Mouse (Mus musculus): Measurements from ENCODE around the gene Aars.

The Aars gene

DNA sequence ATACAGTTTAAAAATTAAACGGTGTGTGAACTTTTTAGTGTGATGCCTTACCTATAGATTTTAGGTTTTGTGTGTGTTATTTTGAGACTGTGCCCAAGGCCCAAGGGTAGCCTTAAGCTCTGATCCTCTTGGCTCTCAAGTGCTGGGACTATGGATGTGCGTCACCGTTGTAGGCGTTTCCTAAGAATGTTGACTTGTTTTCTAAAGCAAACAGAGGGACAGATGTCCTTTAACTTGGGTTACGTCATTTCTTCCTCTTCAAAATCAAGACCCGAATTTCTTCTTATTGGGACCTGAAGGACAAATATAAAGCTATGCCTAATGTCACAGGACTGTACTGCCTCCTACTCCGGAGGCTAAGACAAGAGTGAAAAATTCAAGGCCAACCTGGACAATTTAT, at the start of gene Aars:
Gene Aars (plus strand): TSS at position 229 of the 400 bp plus-strand sequence.
- WGBS = 95% methylated on average over 7 of the region's 7 CpGs

DNA sequence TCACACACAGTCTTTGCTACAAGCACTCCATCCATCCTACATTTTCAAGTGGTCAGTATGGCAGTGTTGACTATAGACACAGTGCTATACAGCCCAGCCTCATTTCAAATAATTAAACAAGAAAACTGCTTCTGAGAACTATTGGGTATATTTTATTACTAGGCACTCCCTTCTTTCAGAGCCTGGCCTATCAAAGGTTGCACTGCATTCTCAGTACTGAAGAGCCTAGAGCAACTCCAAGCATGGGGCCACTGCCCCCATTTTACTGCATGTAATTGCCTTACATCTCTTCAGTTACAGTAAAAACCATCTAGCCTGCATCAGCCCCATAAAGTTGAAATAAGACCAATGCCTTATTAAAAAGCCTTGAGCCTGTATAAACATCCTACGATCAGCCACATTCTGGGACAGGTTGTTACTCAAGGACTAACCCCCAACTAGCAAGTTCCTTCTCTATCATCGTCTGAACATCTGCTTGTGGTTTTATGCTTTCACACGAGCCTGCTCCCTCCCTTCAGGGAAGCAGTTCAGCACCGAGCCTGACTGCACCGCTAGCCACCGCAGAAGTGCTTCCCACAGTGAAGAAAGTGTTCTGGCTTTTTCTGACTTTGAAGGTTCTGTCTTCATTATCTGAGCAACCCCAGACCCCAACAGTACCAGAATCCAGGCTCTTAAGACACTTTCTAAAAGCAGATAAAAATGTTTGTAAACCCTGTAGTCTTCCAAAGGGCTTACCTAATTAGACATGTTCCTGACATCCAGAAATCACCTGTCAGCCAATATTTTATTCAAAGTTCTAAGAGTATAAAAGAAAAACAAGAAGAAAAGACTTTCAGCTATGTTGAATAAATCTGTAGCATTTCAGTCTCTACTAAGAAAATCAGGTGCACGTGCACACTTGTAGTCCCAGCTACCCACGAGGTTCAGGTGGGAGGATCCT, 44.9 kb upstream of the Aars start:
- WGBS = 84% methylated on average over 8 of the region's 8 CpGs

DNA sequence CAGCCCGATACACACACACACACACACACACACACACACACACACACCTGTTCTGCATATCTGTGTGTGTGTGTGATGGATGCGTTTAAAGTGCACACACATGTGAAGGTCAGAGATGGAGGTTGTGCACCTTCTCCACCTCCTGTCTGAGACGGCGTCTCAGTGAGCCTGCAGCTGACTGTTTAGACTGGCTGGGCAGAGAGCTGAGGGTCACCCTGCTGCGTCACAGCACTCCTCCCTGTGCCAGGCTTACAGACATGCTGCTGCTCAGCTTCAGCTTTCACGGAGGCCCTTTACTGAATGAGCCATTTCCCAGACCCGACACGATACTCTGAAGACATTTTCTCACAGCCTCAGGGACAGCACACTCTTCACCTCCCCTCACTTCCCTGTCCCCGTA, 42.9 kb upstream of the Aars start:
- 91% methylated on average over 9 of the region's 9 CpGs for WGBS

DNA sequence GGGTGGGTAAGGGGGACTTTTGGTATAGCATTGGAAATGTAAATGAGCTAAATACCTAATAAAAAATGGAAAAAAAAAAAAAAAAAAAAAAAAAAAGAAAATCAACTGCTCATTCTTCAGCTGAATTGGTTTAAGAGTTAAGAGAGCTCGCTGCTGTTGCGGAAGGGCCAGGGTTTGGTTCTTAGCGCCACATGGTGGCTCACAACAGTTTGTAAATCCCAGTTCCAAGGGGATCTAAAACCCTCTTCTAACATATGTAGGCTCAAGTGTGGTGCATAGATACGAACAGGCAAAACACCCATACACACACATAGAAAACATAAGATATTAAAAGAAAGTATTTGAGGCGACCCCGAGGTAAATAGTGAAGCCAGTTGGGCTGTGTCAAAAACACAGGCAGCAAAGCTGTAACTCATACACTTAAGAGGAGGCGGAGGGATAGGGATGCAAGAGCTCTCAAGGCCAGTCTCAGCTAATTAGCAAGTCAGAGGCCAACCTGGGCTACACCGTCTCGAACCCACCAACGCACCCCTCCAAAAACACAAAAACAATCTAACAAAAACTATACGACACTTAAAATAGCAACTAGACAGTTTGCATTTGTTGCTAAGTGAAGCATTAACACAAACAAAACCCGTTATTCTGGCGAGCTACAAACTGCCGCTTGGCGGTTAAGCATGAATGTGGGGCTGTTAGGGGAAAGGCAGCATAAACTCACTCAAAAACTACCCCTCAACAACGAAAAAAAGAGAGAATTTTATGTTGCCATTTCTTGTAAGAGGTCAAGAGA, 36.1 kb upstream of the Aars start:
- WGBS = 31% methylated on average over 16 of the region's 16 CpGs

DNA sequence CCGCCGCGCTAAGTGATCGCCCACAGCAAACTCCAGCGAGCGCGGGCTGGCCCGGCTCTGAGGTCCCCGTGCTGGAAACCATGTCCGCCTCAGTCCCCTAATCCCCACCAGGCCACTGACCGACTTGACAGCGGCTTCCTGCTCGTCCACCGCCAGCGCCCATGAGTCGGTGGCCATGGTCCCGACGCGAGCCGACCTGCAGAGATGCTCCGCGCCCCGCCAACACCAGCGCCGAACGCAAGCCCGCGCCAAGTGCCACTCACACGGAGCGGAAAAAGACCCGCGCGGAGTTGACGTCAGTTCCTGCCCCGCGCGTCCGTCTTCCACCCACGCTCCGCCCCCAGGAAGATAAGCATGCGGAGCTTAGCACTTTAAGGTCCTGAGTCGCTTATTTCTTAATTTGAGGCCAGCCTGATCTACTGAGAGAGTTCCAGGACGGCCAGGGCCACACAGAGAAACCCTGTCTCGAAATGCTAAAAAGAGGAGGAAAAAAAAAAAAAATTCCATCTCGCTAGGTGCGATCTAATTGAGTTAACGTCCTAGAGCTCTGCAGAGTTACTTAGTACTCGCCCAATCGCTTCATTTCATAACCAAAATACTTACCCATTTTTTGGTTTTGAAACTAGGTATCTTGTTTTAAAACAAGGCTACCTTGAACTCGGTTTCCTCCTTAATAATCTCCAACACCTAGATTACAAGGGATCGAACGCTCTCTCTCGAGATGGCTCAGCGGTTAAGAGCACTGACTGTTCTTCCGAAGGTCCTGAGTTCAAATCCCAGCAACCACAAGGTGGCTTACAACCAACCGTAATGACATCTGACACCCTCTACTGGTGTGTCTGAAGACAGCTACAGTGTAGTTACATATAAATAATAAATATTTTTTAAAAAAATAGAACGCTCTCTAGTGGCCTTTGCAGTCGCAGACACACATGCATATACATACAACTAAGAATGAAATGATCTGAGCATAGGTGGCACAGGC, 35.1 kb upstream of the Aars start, which contains the start of gene Ddx19a:
Gene Ddx19a (minus strand): TSS at position 254 of the 985 bp plus-strand sequence.
- 3% methylated on average over 58 of the region's 58 CpGs for WGBS

DNA sequence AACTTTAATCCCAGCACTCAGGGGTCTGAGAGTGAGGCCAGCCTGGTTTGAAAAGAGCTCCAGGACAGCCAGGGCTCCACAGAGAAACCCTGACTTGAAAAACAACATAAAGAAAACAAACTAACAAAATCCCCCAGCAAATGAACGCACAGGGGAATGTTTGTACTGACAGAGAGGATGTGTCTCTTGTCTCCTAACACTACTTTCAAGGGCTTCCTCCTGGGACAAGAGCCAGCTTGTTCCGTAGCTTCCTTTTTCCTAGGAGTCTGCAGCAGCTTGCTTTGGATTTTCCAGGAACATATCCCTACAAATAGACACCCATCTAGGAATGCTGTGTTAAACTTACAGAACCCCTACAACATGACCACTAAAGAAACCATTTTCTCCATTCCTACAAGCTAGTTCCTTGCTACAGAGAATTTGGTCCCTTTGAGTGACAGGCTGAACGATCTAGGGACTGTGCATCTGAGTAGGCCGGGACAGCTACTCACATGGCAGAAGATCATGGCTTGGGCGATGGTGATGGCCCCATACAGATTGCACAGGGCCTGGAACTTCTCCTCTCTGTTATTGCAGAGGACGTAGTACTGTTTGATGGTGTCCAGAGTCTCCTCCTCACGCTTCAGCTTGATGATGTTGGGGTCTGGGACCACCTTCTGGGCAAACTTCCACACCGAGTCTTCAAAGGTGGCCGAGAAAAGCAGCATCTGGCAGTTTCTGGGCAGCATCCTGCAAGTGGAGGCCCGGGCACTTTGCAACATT, 22.5 kb upstream of the Aars start:
- 87% methylated on average over 9 of the region's 10 CpGs for WGBS

DNA sequence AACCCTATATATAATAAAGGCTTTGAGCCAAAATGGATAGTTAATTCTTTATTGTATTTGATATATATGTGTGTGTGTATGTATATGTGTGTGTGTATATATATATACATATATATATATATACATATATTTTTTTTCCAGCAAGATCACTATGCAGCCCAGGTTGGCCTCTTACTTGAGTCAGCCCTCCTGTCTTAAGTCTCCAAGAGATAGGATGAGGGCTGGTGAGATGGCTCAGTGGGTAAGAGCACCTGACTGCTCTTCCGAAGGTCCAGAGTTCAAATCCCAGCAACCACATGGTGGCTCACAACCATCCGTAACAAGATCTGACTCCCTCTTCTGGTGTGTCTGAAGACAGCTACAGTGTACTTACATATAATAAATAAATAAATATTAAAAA, 6.3 kb upstream of the Aars start:
- 66% methylated on average over 2 of the region's 2 CpGs for WGBS

DNA sequence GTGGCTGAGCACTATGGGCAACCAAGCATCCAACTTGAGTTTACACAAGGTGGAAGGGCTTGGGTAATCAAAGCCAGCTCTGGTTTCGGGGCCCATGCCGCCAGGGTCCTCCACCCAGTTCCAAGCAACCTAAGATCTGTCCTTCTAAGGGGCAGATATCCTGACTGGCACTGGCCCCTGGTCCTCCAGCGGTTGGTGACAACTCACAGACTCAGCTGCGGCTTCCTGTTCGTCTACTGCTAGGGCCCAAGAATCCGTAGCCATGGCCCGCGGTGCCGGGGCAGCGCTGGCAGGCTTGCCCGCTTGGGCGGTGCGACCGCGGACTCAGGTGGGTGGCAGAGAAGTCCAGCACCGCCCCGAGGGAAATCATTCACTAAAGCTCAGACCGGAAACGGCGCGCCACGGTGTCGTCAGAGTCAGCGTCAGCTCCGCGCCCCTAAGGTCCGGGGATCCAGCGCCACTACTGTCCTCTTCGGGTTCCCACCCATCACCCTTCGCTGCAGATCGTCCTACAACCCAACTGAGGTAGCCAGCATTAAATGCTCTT, 5.5 kb upstream of the Aars start:
- under 1% methylated on average over 31 of the region's 31 CpGs for WGBS

DNA sequence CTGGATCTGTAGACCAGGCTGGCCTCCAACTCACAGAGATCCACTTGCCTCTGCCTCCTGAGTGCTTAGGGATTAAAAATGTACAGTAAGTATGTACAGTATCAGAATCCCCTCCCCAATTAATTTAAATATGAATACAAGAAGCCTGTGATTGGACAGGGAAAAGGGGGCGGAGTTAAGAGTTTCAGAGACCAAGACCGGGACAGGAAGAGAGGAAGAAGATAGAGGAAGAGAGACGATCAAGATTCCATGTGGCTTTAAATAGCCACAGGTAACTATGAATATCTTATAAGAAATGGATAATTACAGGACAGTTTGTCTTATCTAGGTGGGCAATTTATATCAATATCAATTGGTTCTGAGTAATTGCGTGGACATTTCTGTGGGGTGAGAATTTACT, 3.4 kb upstream of the Aars start:
- WGBS = 56% methylated on average over 4 of the region's 4 CpGs

DNA sequence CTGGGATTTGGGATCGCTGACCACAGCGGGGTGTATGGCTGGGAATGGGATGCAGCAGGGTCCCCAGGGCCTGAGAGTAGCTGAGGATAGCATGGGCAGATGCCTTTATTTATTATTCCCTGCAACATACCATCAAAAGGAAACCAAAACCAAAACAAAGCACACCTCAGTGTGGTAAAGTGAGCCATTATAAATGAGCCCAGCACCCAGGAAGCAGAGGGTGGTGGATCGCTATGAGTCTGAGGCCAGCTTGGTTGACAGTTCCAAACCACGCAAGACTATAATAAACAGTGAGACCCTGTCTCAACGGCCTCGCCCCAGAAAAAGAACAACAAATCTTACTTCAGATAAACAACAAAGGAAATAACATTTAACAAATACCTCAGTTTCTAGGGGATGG, 2.9 kb upstream of the Aars start:
- 81% methylated on average over 6 of the region's 6 CpGs for WGBS

DNA sequence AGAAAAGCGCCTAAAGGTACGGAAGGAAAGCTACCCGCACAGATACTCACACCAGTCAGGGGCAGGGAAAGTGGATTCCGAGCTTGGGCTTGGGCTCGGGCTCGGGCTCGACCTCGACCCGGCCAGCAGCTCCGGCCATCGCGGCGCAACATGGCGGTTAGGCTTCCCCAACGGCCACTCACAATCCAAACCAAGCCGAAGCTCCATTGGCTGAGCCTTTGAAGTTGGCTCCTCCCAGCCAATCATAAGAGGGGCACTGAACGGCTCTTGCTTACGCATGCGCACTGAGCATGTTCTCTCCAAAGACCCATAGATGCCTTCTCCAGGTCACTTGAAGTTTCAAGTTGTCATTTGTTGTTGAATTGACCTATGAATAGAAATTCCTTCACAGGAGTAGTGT, 1.4 kb upstream of the Aars start, which contains the start of gene Ddx19b:
Gene Ddx19b (minus strand): TSS at position 180 of the 400 bp plus-strand sequence.
- 93% methylated on average over 19 of the region's 19 CpGs for WGBS

DNA sequence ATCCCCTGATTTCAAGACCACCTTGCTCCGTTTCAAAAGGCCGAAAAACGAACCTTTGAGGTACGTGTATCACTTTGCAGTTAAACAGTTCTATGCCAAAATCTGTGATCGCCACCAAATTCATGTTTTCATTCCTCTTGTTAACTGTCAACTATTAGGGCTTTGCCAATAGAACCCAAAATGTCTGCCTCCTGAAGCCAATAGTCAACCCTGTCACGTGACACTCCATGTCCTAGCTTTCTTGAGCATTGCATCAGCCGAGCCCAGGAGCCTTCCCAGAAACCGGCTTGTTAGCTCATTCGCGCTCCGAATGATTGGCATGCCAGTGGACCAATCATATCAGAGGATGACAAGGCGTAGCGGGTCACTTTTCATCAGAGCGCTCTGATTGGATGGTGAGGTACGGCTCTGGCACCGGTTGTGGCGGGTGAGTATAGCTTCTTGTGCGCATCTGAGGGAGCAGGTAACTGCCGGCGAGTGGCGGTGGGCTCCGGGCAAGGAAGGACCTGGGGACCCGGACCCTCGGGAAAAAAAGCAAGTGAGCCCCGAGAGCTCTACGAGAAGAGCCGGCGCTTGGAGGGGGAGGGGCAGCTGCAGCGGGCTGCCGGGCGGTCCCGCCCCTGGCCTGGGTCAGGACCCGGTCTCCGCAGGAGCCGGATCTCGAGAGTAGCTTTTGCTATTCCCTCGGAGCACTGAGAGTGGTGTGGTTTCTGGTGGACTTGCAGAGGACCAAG, 705 bp downstream of the Aars start:
- WGBS = 6% methylated on average over 37 of the region's 37 CpGs

DNA sequence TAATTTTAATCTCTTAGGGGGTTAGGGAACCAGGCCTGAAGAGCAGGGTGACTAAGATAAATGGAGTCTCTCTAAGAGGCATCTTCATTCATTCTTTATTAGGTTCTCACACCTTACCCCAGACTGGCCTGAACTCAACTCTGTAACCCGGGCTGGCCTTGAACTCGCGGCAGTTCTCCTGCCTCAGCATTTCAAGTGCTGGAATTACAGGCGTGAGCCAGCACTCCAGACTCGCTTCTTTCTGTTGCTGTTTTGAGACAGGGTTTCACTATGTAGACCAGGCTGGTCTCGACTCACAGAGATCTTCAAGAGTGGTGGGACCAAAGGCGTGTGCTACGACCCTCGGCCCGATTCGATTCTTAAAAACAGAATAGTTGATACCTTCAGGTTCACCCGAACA, 1.3 kb downstream of the Aars start:
- WGBS = 12% methylated on average over 12 of the region's 12 CpGs

DNA sequence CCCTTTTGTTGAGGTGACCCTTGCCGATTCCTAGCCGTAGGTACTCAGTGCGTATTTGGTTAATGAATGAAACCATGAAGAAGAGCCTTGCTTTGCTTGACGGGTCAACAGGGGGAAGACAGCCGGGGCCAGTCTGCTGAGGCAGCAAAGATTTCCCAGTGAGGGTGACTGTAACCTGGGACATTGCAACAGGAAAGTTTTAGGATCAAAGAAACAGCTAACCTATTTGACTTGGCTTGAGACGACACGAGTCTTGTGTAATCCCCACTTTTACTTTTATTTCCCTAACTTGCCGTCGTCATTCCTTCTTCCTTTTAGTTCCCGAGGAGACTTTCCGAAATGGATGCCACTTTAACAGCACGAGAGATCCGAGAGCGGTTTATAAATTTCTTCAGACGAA, 3.6 kb downstream of the Aars start:
- WGBS = 95% methylated on average over 15 of the region's 15 CpGs

DNA sequence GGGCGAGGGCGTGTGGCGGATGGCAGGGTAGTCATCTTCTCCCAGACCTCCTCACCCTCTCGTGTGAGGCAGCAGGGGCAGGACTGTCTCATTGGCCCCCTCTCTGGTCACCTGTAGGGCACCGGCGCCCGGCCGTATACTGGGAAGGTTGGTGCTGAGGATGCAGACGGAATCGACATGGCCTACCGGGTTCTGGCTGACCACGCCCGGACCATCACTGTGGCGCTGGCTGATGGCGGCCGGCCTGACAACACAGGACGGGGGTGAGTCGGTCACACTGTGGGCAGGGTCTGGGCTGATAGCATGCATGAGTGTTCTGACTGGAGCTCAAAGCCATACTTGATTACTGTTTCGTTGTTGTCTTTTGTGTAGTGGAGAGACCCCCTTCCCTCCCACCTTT, 9.6 kb downstream of the Aars start:
- 96% methylated on average over 19 of the region's 19 CpGs for WGBS

DNA sequence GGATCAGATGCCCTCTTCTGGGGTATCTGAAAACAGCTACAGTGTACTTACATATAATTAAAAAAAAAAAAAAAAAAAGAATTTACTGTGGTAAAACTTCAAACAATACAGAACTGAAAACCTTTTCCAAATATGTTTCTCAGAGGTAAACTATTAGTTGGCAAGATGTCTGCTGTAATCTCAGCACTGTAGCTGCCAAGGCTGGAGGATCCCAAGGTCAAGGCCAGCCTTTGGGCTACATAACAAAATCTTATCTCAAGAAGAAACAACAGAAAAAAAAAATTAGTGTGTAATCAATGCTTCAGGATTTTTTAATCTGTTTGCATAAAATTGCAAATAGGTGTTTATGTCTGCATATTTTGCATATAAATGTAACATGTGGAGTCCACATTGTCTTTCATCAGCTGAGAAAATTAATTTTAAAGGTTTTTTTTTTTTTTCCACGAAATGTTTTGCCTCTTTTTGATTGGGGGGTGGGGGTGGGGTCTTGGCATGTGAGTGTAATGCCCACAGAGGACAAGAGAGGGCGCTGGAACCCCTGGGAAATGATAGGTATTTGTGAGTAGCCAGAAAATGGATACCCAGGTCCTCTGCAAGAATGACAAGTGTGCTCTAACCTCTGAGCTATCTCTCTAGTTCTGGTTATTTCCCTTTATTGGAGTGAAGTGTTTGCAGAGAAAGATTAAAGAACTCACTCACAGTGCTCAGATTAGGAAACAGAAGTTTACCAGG, 11.2 kb downstream of the Aars start:
- WGBS = 33% methylated on average over 2 of the region's 2 CpGs

DNA sequence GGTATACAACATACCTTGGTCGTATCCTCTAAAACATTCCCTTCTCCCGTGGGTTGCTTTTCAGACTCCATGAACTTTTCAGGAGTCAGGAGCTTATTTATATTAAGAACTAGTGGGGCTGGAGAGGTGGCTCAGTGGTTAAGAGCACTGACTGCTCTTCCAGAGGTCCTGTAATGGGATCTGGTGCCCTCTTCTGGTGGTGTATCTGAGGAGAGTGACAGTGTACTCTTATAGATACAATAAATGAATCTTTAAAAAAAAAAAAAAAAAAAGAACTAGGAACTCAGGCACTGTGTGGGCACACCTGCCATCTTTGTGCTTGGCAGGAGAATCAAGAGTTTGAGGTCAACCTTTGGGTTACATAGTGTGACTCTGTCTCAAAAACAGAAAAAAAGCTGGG, 15.8 kb downstream of the Aars start:
- WGBS = 95% methylated on average over 2 of the region's 2 CpGs

DNA sequence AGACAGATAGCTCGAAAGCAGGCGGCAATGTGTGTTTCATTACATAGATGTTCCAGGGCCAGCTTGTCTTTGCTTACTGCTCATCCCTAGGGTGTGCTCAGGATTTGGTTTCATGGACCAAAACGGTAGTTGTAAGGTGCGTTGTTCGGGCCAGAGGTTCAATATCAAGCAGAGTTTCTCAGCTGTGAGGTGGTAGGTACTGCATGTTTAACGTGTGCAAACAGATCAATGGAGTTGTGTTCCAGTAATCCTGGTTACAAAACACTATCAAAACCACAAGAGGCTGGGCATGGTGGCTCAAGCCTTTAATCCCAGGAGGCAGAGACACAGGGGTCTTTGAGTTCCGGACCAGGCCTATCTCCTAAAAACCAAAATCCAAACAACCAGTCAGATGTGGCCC, 16.2 kb downstream of the Aars start:
- 94% methylated on average over 7 of the region's 7 CpGs for WGBS

Measured in cerebral cortex, adult 2 months (tissue).